Mouse (Mus musculus) forebrain, embryonic 12.5 days (tissue): ENCODE results near the gene Gm16429. TPM values are rescaled to one million over a fixed set of nuclear protein-coding genes. Genes with fewer than 3 reads are reported as not detected.
"Not testable (repeated sequence)": the region's sequence is repeated elsewhere in the genome, so short reads cannot be mapped to it uniquely, and the experiment has no call there.

Experiments
- ATAC-seq: fragments of 200-750 bp; cut with Nextera tagmentation; 2 replicates; pipeline ENCODE4 v1.8.0; 2017; ENCODE audit warnings: moderate TSS enrichment; ENCODE audit not compliant: low FRiP score
- H3K27ac ChIP-seq: fragments of 300-500 bp; sonication (generic); 2 replicates; pipeline ENCODE4 v1.5.1; 2016; ENCODE audit warnings: mild to moderate bottlenecking
- H3K27me3 ChIP-seq: fragments of 300-500 bp; sonication (generic); 2 replicates; pipeline ENCODE4 v1.6.1; 2016; ENCODE audit warnings: mild to moderate bottlenecking
- H3K36me3 ChIP-seq: fragments of 300-500 bp; sonication (generic); replicated peaks from 2 replicates; pipeline ENCODE4 v1.6.1; 2016; ENCODE audit warnings: mild to moderate bottlenecking
- H3K4me1 ChIP-seq: fragments of 300-500 bp; sonication (generic); 2 replicates; pipeline ENCODE4 v1.6.1; 2016
- H3K4me2 ChIP-seq: fragments of 300-500 bp; sonication (generic); 2 replicates; pipeline ENCODE4 v1.6.1; 2016; ENCODE audit warnings: mild to moderate bottlenecking, moderate library complexity
- H3K4me3 ChIP-seq: fragments of 300-500 bp; sonication (generic); replicated peaks from 2 replicates; pipeline ENCODE4 v1.5.1; 2016; ENCODE audit warnings: mild to moderate bottlenecking
- H3K9ac ChIP-seq: fragments of 300-500 bp; sonication (generic); 2 replicates; pipeline ENCODE4 v1.6.1; 2016; ENCODE audit warnings: mild to moderate bottlenecking
- H3K9me3 ChIP-seq: fragments of 300-500 bp; sonication (generic); 2 replicates; pipeline ENCODE4 v1.6.1; 2016
- WGBS: fragments of 180-500 bp; shearing (Covaris S2); methylation state at CpG from one replicate; pipeline ENCODE4 v1.1.7; 2016; 5-methylcytosine and 5-hydroxymethylcytosine counted together
- polyA plus RNA-seq: library from polyadenylated mRNA; unstranded; fragments of >200 nt; fragmentation: Nextera tagmentation; extraction: Ambion mirVana; gene quantifications from 2 replicates; pipeline ENCODE4 v1.2.1, GENCODE M21; 2016

Gene Gm16429
- polyA plus RNA-seq = not detected in 2 replicates

GRCm38 (mm10) chr5:93928952-93929351, at the start of gene Gm16429:
Gene Gm16429, minus strand, starts transcription at chr5:93929052.
- WGBS = no CpG with 5 or more reads among the region's 1 CpGs

More at GRCm38 (mm10) chr5:93928952-93929351, at the start of gene Gm16429:
- not testable (repeated sequence) for H3K27ac ChIP-seq, H3K4me2 ChIP-seq, H3K36me3 ChIP-seq, ATAC-seq, H3K4me3 ChIP-seq, H3K9me3 ChIP-seq, H3K9ac ChIP-seq, H3K4me1 ChIP-seq, H3K27me3 ChIP-seq

Other genes starting within 250 kb of the Gm16429 start
- not detected in 2 replicates for gene Gm7792, start 85.3 kb downstream of the Gm16429 start, polyA plus RNA-seq
- gene BC061212, start 141.5 kb upstream of the Gm16429 start, polyA plus RNA-seq = not detected in 2 replicates
- gene Gm6351, start 147.3 kb upstream of the Gm16429 start, polyA plus RNA-seq = not detected in 2 replicates